Mouse (Mus musculus) embryonic facial prominence, embryonic 13.5 days (tissue): ENCODE results near the gene Hoxc8. TPM values are rescaled to one million over a fixed set of nuclear protein-coding genes. Genes with fewer than 3 reads are reported as not detected.

Source experiments
- ATAC-seq: fragments of 200-750 bp; cut with Nextera tagmentation; 2 replicates; pipeline ENCODE4 v1.8.0; 2017; ENCODE audit warnings: low read depth; ENCODE audit not compliant: insufficient number of reproducible peaks, insufficient read depth, low FRiP score, low TSS enrichment
- H3K27ac ChIP-seq: fragments of 300-500 bp; sonication (generic); 2 replicates; pipeline ENCODE4 v1.5.1; 2015; ENCODE audit warnings: moderate library complexity, mild to moderate bottlenecking, inconsistent platforms
- H3K27me3 ChIP-seq: fragments of 300-500 bp; sonication (generic); 2 replicates; pipeline ENCODE4 v1.6.1; 2015; ENCODE audit warnings: mild to moderate bottlenecking, inconsistent platforms
- H3K36me3 ChIP-seq: fragments of 300-500 bp; sonication (generic); 2 replicates; pipeline ENCODE4 v1.6.1; 2015; ENCODE audit warnings: mild to moderate bottlenecking, inconsistent platforms
- H3K4me1 ChIP-seq: fragments of 300-500 bp; sonication (generic); 2 replicates; pipeline ENCODE4 v1.6.1; 2015; ENCODE audit warnings: inconsistent platforms
- H3K4me2 ChIP-seq: fragments of 300-500 bp; sonication (generic); 2 replicates; pipeline ENCODE4 v1.6.1; 2015; ENCODE audit warnings: moderate library complexity, mild to moderate bottlenecking, inconsistent platforms
- H3K4me3 ChIP-seq: fragments of 300-500 bp; sonication (generic); 2 replicates; pipeline ENCODE4 v1.5.1; 2015; ENCODE audit warnings: mild to moderate bottlenecking, inconsistent platforms
- H3K9ac ChIP-seq: fragments of 300-500 bp; sonication (generic); 2 replicates; pipeline ENCODE4 v1.6.1; 2015; ENCODE audit warnings: mild to moderate bottlenecking, inconsistent platforms
- H3K9me3 ChIP-seq: fragments of 300-500 bp; sonication (generic); 2 replicates; pipeline ENCODE4 v1.6.1; 2016; ENCODE audit warnings: inconsistent platforms
- WGBS: fragments of 180-500 bp; shearing (Covaris S2); methylation state at CpG from one replicate; pipeline ENCODE4 v1.1.7; 2015; ENCODE audit warnings: mixed read lengths; 5-methylcytosine and 5-hydroxymethylcytosine counted together
- polyA plus RNA-seq: library from polyadenylated mRNA; unstranded; fragments of >200 nt; fragmentation: Nextera tagmentation; extraction: Ambion mirVana; gene quantifications from 2 replicates; pipeline ENCODE4 v1.2.1, GENCODE M21; 2015

The Hoxc8 gene
- polyA plus RNA-seq = not detected in 2 replicates

DNA sequence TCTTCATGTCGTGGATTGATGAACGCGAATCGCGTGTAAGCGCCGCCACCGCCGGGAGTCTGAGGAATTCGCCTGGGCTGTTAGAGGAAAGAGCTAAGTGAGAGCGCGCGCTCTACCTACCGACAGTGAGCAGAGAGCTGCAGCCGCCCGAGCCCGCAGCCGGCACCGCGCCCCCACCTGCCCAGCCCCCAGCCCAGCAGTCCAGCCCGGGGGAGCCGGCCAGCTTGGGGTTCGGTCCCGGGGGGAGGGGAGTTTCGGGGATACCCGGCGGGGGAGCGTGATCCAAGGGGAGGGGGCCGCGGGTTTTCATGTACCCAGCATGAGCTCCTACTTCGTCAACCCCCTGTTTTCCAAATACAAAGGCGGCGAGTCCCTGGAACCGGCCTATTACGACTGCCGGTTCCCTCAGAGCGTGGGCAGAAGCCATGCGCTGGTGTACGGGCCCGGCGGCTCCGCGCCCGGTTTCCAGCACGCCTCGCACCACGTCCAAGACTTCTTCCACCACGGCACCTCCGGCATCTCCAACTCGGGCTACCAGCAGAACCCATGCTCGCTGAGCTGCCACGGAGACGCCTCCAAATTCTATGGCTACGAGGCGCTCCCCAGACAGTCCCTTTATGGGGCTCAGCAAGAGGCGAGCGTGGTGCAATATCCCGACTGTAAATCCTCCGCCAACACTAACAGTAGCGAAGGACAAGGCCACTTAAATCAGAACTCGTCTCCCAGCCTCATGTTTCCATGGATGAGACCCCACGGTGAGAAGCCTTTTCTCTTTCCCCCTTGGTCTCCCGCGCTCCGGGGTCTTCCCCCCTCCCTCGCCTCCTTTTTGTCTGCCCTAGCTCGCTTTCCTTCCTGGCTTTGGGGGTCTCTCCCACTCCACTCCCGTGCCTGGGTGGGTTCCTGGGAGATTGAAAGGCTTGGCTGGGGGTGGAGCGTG, at the start of gene Hoxc8:
TSS of gene Hoxc8 (plus strand) at position 147 of the 937 bp plus-strand sequence.
- 0 out of 2 replicates have a peak within 1 kb of the TSS, but pooled peaks have one; percentile 11 for H3K4me2 ChIP-seq
- H3K4me1 ChIP-seq = 0 out of 2 replicates have a peak, but pooled peaks cover 6% of the 10 kb centered on the region
- H3K27ac ChIP-seq = no peak within 1 kb of the TSS
- H3K36me3 ChIP-seq = no peaks in the 10 kb centered on the region
- no peak within 1 kb of the TSS for H3K9ac ChIP-seq
- ATAC-seq = no peak
- 1% methylated on average over 69 of the region's 69 CpGs for WGBS
- H3K27me3 ChIP-seq = peaks cover 99% of the 10 kb centered on the region
- H3K4me3 ChIP-seq = peak within 1 kb of the TSS; percentile 16; the same call in 1 of the 2 replicates
- H3K9me3 ChIP-seq = no peaks in the 10 kb centered on the region

DNA sequence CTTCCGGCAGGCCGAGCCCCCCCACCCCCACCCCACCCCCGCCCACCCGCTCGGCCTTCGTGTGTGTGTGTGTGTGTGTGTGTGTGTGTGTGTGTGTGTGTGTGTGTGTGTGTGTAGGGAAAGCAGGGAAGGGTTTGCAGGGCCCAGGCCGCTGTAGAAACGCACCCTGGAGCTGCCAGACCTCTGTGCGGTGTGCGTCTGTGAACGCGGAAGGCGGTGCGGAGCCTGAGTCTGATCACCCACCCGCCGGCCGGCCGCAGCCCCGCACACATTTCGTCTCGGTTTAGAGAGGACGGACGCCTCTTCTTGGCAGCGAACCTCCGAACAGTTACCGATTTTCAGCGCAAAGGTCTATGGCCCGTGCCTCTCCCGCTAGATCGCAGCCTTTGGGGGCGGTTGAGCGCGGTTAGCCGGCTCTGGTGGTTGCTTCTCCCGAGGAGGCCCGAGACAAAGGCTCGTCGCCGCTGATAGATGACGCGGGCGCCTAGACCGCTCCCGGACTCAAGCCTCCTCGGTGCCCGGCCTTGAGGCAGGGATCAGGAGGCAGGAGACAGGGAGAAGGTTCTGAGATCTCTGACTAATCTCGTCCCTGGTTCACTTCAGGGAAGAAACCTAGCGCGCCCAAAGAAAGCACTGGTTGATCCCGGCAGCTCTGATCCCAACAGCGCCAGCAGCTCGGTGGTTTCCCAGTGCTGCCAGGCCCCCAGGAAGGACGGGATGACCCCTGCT, 47.5 kb upstream of the Hoxc8 start:
- Histone ChIP-seq H3K4me3 (no peak overlapping the region; the same call in 1 of the 2 replicates), H3K4me2 (no peak overlapping the region), H3K27ac (no peak overlapping the region)

DNA sequence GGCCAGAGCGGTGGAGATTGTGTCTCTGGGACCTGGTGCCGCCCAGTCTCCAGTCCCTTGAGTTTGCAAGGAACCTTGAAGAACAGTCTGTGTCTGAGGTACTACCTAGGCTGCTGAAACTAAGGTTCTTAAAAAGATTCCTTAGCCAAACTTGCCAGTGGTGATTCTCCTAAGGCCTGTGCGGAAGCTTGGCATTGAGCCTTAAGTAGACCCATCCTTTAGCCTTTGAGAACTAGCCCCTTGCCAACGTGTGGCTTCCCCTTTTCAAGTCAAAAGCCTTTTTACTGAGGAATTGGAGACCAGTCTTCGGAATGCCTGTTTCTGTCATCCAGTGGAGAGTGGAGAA, 47.0 kb upstream of the Hoxc8 start:
- 4% methylated on average over 5 of the region's 5 CpGs for WGBS
- H3K9ac ChIP-seq = no peak overlapping the region

More for the DNA sequence above, 47.5 kb upstream of the Hoxc8 start:
- ATAC-seq = no peak
- Histone ChIP-seq H3K36me3 (no peaks in the 10 kb centered on the region), H3K9ac (no peak overlapping the region), H3K27me3 (peaks cover 100% of the 10 kb centered on the region), H3K9me3 (no peaks in the 10 kb centered on the region), H3K4me1 (no peaks in the 10 kb centered on the region)
- under 1% methylated on average over 50 of the region's 53 CpGs for WGBS

DNA sequence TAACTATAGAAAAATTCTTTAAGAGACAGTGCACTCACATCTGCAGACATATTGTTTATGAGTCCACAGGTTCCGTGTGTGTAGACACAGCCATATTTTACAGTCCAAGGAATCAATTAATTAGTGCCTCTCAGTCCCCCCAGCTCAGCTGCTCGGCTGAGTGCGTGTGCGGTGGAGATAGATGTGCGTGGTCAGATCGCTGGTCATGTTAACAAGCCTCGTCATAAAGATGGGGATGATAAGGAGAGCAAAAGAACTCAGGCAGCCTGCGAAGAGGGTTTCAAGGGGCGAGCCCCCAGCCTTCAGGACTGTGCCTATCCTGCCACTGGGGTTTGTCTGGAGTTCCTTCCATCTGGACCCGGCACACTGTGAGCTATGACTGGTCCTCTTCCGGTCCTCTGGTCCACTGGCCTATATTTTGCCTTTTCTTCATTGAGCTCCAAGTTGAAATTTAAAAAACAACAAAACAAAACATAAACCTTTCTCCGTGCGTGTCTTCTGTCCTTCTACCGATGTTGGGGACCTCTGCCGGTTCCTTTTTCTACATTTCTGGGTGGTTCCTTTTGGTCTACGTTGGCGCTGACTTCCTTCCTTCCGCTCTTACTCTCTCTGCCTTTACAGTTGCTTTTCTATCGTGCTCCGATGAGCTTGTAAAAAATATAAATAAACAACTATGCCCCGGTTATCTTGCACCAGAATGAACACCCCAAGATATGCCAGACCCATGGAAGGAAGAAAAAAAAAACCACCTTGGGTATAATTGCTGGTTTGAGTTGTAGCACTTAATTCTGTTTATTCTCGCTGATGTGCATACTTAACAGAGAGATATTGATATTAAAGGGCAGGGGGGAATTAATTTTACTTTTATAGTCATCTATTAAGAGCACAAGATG, 45.0 kb upstream of the Hoxc8 start:
- ATAC-seq = no peak
- Histone ChIP-seq H3K9ac (no peak overlapping the region), H3K4me2 (no peak overlapping the region), H3K27me3 (peaks cover 100% of the 10 kb centered on the region), H3K4me1 (no peaks in the 10 kb centered on the region), H3K36me3 (no peaks in the 10 kb centered on the region), H3K9me3 (no peaks in the 10 kb centered on the region), H3K4me3 (no peak overlapping the region), H3K27ac (no peak overlapping the region)
- WGBS = 9% methylated on average over 22 of the region's 22 CpGs

More for the DNA sequence above, 47.0 kb upstream of the Hoxc8 start:
- Histone ChIP-seq H3K4me2 (no peak overlapping the region), H3K36me3 (no peaks in the 10 kb centered on the region), H3K4me1 (no peaks in the 10 kb centered on the region), H3K27ac (no peak overlapping the region), H3K9me3 (no peaks in the 10 kb centered on the region), H3K27me3 (peaks cover 100% of the 10 kb centered on the region), H3K4me3 (no peak overlapping the region)
- ATAC-seq = no peak

DNA sequence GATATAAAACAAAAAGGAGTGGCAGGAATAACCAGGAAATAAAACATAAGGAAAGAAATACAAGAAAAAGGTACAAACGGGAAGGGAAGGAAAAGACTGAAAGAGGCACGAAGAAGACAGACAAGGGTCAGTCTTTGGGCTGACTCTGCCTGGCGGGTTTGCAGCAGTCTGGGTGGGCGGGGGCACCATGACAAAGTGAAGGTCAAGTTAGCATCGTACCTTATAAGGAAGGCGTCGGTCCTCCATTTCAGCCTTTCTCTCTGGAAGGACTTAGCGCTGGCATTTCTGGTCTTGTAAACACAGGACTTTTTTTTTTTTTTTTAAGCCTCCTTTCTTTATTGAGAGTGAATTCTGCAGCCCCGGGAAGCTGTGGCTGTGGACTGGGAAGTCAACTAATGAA, 43.1 kb upstream of the Hoxc8 start:
- no peaks in the 10 kb centered on the region for H3K36me3 ChIP-seq
- WGBS = 4% methylated on average over 9 of the region's 9 CpGs
- no peak overlapping the region for H3K27ac ChIP-seq
- no peak overlapping the region for H3K9ac ChIP-seq
- H3K4me1 ChIP-seq = no peaks in the 10 kb centered on the region
- no peak for ATAC-seq
- peaks cover 100% of the 10 kb centered on the region for H3K27me3 ChIP-seq
- no peaks in the 10 kb centered on the region for H3K9me3 ChIP-seq
- no peak overlapping the region for H3K4me2 ChIP-seq
- H3K4me3 ChIP-seq = no peak overlapping the region

DNA sequence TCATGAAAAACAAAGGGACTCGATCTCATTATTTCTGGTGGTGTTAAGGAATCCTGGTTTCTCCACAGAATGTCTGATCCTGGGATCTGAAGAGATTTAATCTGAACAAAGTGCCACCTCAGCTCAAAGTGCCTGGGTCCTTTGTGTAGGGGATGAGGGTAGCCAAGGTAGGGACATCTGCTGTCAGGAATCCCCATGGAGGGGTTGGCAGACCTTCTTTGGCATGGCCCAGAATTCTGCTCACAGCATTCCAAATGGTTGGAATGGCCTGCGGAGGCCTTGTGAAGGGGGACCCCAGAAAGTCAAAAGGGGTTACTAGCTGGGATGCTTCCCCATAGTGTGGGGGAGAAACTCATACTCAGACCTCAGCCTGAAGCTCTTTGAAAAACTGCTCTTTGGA, 41.6 kb upstream of the Hoxc8 start:
- WGBS = 16% methylated on average over 2 of the region's 2 CpGs
- no peak overlapping the region for H3K27ac ChIP-seq
- H3K9me3 ChIP-seq = no peaks in the 10 kb centered on the region
- H3K36me3 ChIP-seq = no peaks in the 10 kb centered on the region
- no peak overlapping the region for H3K4me2 ChIP-seq
- no peaks in the 10 kb centered on the region for H3K4me1 ChIP-seq
- H3K27me3 ChIP-seq = peaks cover 100% of the 10 kb centered on the region
- no peak overlapping the region for H3K4me3 ChIP-seq
- no peak overlapping the region for H3K9ac ChIP-seq
- ATAC-seq = no peak

DNA sequence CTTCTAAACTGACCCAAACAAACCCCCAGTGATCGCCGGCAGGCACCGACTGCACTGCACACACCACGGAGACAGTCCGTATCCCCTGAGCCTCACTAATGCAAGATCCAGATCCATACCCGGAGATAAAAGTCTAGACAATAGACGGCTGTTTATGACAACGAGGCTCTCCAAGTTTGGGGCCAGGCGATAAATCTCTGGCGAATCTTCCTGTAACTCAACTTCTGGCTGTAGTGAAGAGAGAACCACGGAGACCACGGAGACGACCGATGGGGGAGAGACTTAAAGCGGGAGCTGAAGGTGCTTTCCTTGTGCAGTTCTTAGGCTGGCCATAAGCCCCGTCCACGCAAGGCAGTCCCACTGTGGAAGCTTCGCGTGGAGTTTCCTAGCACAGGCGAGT, 40.7 kb upstream of the Hoxc8 start:
- Histone ChIP-seq H3K4me3 (no peak overlapping the region), H3K9me3 (no peaks in the 10 kb centered on the region), H3K4me2 (no peak overlapping the region), H3K27me3 (peaks cover 100% of the 10 kb centered on the region), H3K36me3 (no peaks in the 10 kb centered on the region), H3K4me1 (no peaks in the 10 kb centered on the region), H3K9ac (no peak overlapping the region), H3K27ac (no peak overlapping the region)
- WGBS = 2% methylated on average over 20 of the region's 20 CpGs
- no peak for ATAC-seq

DNA sequence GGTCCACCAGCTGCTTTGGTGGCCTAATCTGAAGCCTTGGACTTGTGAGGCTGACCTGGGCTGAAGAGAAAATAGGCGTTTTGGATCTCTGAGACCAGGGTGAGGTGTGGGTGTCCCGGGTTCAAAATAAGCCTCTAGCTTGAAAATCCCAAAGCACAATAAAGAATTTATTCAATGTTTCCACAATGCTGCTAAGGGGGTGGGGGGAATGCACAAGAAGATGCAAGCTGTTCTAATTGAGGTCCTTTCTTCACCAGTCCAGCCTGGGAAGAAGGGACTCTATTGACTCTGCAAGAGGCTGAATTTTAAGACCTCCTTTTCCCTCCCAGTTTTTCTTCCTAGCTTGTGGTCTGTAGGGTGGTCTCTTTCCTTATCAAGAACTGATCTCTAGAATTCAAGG, 39.5 kb upstream of the Hoxc8 start:
- Histone ChIP-seq H3K36me3 (no peaks in the 10 kb centered on the region), H3K9me3 (no peaks in the 10 kb centered on the region), H3K4me2 (no peak overlapping the region), H3K27me3 (peaks cover 100% of the 10 kb centered on the region), H3K4me3 (no peak overlapping the region), H3K27ac (no peak overlapping the region), H3K9ac (no peak overlapping the region), H3K4me1 (no peaks in the 10 kb centered on the region)
- no peak for ATAC-seq
- WGBS = 8% methylated on average over 2 of the region's 2 CpGs

DNA sequence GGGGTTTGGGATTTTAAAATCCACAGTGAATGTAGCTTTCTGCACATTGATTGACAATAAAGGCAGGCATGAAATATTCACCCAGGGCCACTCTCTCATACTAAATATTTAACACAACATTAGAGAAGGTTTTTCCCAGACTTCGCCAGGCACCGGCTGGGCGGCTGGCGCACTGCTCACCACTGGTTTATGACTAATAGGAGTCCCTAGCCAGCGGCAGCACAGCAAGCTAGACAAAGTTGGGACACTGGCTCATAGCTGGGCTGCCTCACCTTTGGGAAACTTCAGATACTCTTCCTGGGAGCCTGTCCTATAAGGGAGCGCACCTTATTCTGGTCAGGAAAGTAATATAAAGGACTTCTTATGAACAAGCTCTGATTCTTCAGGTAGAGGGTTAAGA, 36.8 kb upstream of the Hoxc8 start:
- Histone ChIP-seq H3K9me3 (no peaks in the 10 kb centered on the region), H3K27ac (no peak overlapping the region), H3K36me3 (no peaks in the 10 kb centered on the region), H3K4me2 (no peak overlapping the region), H3K4me3 (no peak overlapping the region), H3K9ac (no peak overlapping the region), H3K4me1 (no peaks in the 10 kb centered on the region), H3K27me3 (peaks cover 100% of the 10 kb centered on the region)
- 6% methylated on average over 6 of the region's 6 CpGs for WGBS
- ATAC-seq = no peak

DNA sequence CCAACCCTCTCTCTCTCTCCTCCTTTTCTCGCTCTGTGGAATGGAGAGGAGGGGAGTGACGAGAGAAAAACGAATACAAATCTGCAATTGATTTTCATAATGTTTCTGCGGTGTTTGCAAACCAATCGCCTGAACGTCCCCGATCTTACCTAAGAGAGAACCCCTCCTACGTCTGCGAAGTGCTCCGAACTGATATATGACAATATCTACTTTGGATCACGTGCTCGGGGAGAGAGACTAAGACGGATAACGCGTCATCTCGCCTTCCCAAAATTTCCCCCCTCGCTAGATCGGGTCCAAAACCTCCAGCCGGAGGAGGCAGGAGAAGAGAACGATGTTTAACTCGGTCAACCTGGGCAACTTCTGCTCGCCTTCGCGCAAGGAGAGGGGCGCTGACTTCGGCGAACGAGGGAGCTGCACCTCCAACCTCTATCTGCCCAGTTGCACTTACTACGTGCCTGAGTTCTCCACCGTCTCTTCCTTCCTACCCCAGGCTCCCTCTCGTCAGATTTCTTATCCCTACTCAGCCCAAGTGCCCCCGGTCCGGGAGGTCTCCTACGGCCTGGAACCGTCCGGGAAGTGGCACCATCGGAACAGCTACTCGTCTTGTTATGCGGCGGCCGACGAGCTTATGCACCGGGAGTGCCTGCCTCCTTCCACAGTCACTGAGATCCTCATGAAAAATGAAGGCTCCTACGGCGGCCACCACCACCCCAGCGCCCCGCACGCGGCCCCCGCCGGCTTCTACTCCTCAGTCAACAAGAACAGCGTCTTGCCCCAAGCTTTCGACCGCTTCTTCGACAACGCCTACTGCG, 36.0 kb upstream of the Hoxc8 start, which contains the start of gene Hoxc11:
TSS of gene Hoxc11 (plus strand) at position 236 of the 815 bp plus-strand sequence.
- no peaks in the 10 kb centered on the region for H3K9me3 ChIP-seq
- H3K9ac ChIP-seq = no peak within 1 kb of the TSS
- no peak within 1 kb of the TSS for H3K4me2 ChIP-seq
- H3K4me3 ChIP-seq = no peak within 1 kb of the TSS
- peaks cover 99% of the 10 kb centered on the region for H3K27me3 ChIP-seq
- H3K4me1 ChIP-seq = no peaks in the 10 kb centered on the region
- WGBS = 1% methylated on average over 57 of the region's 57 CpGs
- no peak for ATAC-seq
- H3K36me3 ChIP-seq = no peaks in the 10 kb centered on the region
- H3K27ac ChIP-seq = no peak within 1 kb of the TSS
